Mouse (Mus musculus): ENCODE data around the gene Pusl1.

DNA sequence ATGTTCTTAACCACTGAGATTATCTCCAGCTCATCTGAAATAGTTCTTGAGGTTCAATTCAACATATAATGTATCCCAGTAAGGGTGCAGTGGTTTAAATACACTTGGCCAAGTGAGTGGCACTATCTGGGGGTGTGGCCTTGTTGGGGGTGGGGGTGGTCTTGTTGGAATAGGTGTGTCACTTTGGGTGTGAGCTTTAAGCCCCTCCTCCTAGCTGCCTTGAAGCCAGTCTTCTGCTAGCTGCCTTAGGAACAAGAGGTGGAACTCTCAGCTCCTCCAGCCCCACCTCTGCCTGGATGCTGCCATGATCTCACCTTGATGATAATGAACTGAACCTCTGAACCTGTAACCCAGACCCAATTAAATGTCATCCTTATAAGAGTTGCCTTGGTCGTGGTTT, 40.5 kb upstream of the Pusl1 start:
- TF ChIP-seq POLR2A (IDR thresholded peaks at IDR 0.05; ENCODE audit: low read depth, low read length) (no peak), CTCF (conservative IDR thresholded peaks at IDR 0.05; ENCODE audit: insufficient read depth, insufficient read length, low read depth, low read length) (no peak)
